Mouse (Mus musculus): ENCODE data around the gene Ly6g6f.

DNA sequence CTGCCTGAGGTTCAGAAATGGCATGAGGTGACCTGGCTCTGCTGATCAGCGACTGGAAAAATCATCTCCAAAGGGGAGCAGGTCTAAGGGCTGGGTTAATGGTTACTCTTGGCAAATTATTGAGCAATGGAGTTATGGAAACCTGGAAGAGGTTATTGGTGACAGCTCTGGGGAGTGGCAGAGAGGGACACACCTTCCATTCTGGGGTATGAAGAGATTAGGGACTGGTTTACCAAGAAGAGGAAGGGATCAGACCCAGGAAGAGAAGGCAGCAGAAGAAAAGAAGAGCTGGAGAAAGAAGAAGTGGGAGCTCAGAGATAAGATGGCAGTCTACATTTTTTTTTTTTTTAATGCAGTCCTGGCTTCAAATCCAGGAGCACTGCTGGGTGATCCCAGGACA is 37.7 kb downstream of the Ly6g6f start:
- TF ChIP-seq FLI1 (IDR thresholded peaks at IDR 0.05; ENCODE audit: low read length) (no peak), GATA1 (IDR thresholded peaks at IDR 0.05; ENCODE audit: borderline replicate concordance, low read length) (no peak)

All from megakaryocyte, embryonic 14.5 days (primary cell).